In the genomic region with DNA sequence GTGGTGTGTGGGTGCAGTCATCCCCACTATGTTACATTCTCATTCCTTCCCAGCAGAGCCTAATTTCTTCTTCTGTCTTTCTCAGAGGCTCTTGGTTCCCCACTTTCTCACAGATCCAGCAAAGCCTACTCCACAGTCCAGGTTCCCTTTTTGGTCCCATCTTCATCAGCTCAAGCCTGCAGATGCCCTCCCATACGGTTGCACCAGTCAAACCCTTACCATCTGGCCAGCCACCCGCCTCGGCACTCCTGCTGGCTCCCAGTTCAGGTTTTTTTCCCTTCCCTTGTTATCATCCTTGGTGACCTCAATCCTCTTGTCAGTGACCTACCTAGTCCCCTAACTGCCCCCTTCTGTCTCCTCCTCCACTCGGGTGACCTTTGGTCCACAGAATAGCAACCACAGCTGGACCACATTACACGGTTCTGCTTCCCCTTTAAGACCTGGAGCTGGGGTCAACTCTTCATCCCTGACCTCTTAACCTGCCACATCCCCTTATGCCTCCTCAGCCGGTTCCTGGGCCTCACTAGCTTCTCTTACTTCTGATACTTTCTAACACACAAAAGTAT, we compare ENCODE assay signal across 25 mouse cellular contexts.
DNase-seq lines count a peak whose midpoint lies in the region; ATAC-seq and TF ChIP-seq lines count a peak whose summit lies in the region.
"Had no signal": no experiment of that assay in that cellular context is flagged by ENCODE, and none has a peak within 500 bp of the region (broad histone marks: within the 10 kb centered on the region; RNA-seq: fewer than 3 reads in every experiment).

No protein-coding gene starts in this region.

- H3K9ac ChIP-seq in kidney, embryonic 16.5 days (replicated peaks; ENCODE audit: low read length), result no peak overlapping the region
- H3K9ac ChIP-seq in forebrain, embryonic 14.5 days (ENCODE audit: low read length), result no peak overlapping the region
- H3K9ac ChIP-seq: forebrain, embryonic 13.5 days; heart, embryonic 13.5 days; hindbrain, embryonic 13.5 days; kidney, embryonic 15.5 days; liver, postnatal 0 days; neural tube, embryonic 13.5 days; stomach, embryonic 15.5 days had no signal

- DNase-seq in left cerebral cortex, postnatal 4 days, result peak; percentile 43
- DNase-seq in left cerebral cortex, adult 9 months (ENCODE audit: low spot score in 2 of 2), result no peak
- peak; percentile 56 to 67 for DNase-seq in cerebellum, adult 2 months
- DNase-seq in cerebellum, postnatal 14 days, result peak; percentile 41 to 53
- peak; percentile 76 for DNase-seq in embryo, embryonic 9.5 days (ENCODE audit: extremely low spot score)
- DNase-seq in spleen, postnatal 10 days (ENCODE audit: low spot score in 2 of 2), result no peak
- no peak for DNase-seq in forebrain, embryonic 14.5 days (ENCODE audit: low spot score)
- DNase-seq: adrenal gland, postnatal 25 days; heart, adult 18-20 months; heart, postnatal 14 days; kidney, adult 11 months; liver, postnatal 0 days; lung, postnatal 14 days; midbrain, embryonic 14.5 days; right cerebral cortex, postnatal 4 days; thymus, postnatal 25 days had no signal

- peaks cover 31% of the 10 kb centered on the region for H3K4me1 ChIP-seq in cerebellum, adult 2 months (ENCODE audit: control insufficient read depth, insufficient read depth, low read length)
- H3K4me1 ChIP-seq in kidney, embryonic 16.5 days (ENCODE audit: insufficient read depth, low read length), result peaks cover 10% of the 10 kb centered on the region
- no peaks in the 10 kb centered on the region for H3K4me1 ChIP-seq in forebrain, embryonic 14.5 days (ENCODE audit: control insufficient read depth, insufficient read depth, low read length)
- H3K4me1 ChIP-seq: forebrain, embryonic 13.5 days; hindbrain, embryonic 13.5 days; stomach, embryonic 15.5 days had no signal

- H3K9me3 ChIP-seq in kidney, embryonic 16.5 days (ENCODE audit: low read length), result no peaks in the 10 kb centered on the region
- no peaks in the 10 kb centered on the region for H3K9me3 ChIP-seq in forebrain, embryonic 14.5 days (replicated peaks; ENCODE audit: control insufficient read depth, low read length)
- H3K9me3 ChIP-seq: forebrain, embryonic 13.5 days; heart, embryonic 13.5 days; hindbrain, embryonic 13.5 days; kidney, embryonic 15.5 days; limb, embryonic 10.5 days; neural tube, embryonic 13.5 days; stomach, embryonic 15.5 days had no signal

- H3K4me3 ChIP-seq in cerebellum, adult 2 months (replicated peaks; ENCODE audit: insufficient read depth, low read depth, low read length), result no peak overlapping the region
- H3K4me3 ChIP-seq in kidney, embryonic 16.5 days (ENCODE audit: low read length), result no peak overlapping the region
- no peak overlapping the region for H3K4me3 ChIP-seq in forebrain, embryonic 14.5 days (ENCODE audit: low read depth, low read length)
- H3K4me3 ChIP-seq: forebrain, embryonic 13.5 days; heart, embryonic 13.5 days; hindbrain, embryonic 13.5 days; kidney, embryonic 15.5 days; left cerebral cortex, adult 2 months; limb, embryonic 10.5 days; neural tube, embryonic 13.5 days; stomach, embryonic 15.5 days had no signal

- ATAC-seq in kidney, embryonic 16.5 days (ENCODE audit: low FRiP score, low TSS enrichment), result no peak
- ATAC-seq in forebrain, embryonic 14.5 days, result no peak
- ATAC-seq: forebrain, embryonic 13.5 days; liver, postnatal 0 days had no signal

- TF ChIP-seq POLR2A in cerebellum, adult 2 months (IDR thresholded peaks at IDR 0.05; ENCODE audit: borderline replicate concordance, insufficient read depth, low read length), result no peak

- no peak for TF ChIP-seq CTCF in cerebellum, adult 2 months (IDR thresholded peaks at IDR 0.05; ENCODE audit: borderline replicate concordance, insufficient read depth, low read depth, low read length)

- H3K4me2 ChIP-seq in kidney, embryonic 16.5 days (replicated peaks; ENCODE audit: low read depth, low read length), result no peak overlapping the region
- H3K4me2 ChIP-seq in forebrain, embryonic 14.5 days (ENCODE audit: low read length), result no peak overlapping the region
- H3K4me2 ChIP-seq: forebrain, embryonic 13.5 days; heart, embryonic 13.5 days; hindbrain, embryonic 13.5 days; kidney, embryonic 15.5 days; neural tube, embryonic 13.5 days; stomach, embryonic 15.5 days had no signal

- intact Hi-C loops in left cerebral cortex, postnatal 4 days (cut with DNase I), result no loop called here

- WGBS in cerebellum, adult 2 months, result 18% methylated on average over 6 of the region's 6 CpGs
- WGBS in kidney, embryonic 16.5 days, result 37% methylated on average over 6 of the region's 6 CpGs
- WGBS in forebrain, embryonic 14.5 days, result 48% methylated on average over 6 of the region's 6 CpGs

- no peaks in the 10 kb centered on the region for H3K36me3 ChIP-seq in kidney, embryonic 16.5 days (ENCODE audit: insufficient read depth, low read length)
- H3K36me3 ChIP-seq in forebrain, embryonic 14.5 days (ENCODE audit: control insufficient read depth, insufficient read depth, low read length), result no peaks in the 10 kb centered on the region
- H3K36me3 ChIP-seq: heart, embryonic 13.5 days; hindbrain, embryonic 13.5 days; kidney, embryonic 15.5 days; limb, embryonic 10.5 days; neural tube, embryonic 13.5 days; stomach, embryonic 15.5 days had no signal

- H3K27me3 ChIP-seq in cerebellum, adult 2 months (ENCODE audit: control insufficient read depth, insufficient read depth, low read length), result no peaks in the 10 kb centered on the region
- no peaks in the 10 kb centered on the region for H3K27me3 ChIP-seq in kidney, embryonic 16.5 days (ENCODE audit: insufficient read depth, low read length)
- H3K27me3 ChIP-seq in forebrain, embryonic 14.5 days (replicated peaks; ENCODE audit: control insufficient read depth, insufficient read depth, low read length), result no peaks in the 10 kb centered on the region
- H3K27me3 ChIP-seq: forebrain, embryonic 13.5 days; hindbrain, embryonic 13.5 days; kidney, embryonic 15.5 days; neural tube, embryonic 13.5 days; stomach, embryonic 15.5 days had no signal

- H3K27ac ChIP-seq in cerebellum, adult 2 months (ENCODE audit: insufficient read depth, low read length), result peak overlapping the region; percentile 72
- no peak overlapping the region for H3K27ac ChIP-seq in kidney, embryonic 16.5 days (ENCODE audit: low read length)
- no peak overlapping the region for H3K27ac ChIP-seq in forebrain, embryonic 14.5 days (ENCODE audit: low read depth, low read length)
- H3K27ac ChIP-seq: forebrain, embryonic 13.5 days; heart, embryonic 13.5 days; hindbrain, embryonic 13.5 days; kidney, embryonic 15.5 days; left cerebral cortex, adult 2 months; limb, embryonic 10.5 days; neural tube, embryonic 13.5 days; stomach, embryonic 15.5 days had no signal

Comparison
In these comparisons a context has a peak if more than half of its experiments do, and no peak if none do; other contexts are left out.
1. DNase-seq: peak in left cerebral cortex, postnatal 4 days (single experiment), cerebellum, adult 2 months (2 of 2), cerebellum, postnatal 14 days (2 of 2) and embryo, embryonic 9.5 days (single experiment); none in left cerebral cortex, adult 9 months (0 of 2), spleen, postnatal 10 days (0 of 2) and forebrain, embryonic 14.5 days (single experiment).